Mouse (Mus musculus): Measurements from ENCODE around the gene Exosc6. TPM values are rescaled to one million over a fixed set of nuclear protein-coding genes. Genes with fewer than 3 reads are reported as not detected.
"Not testable (repeated sequence)": the region's sequence is repeated elsewhere in the genome, so short reads cannot be mapped to it uniquely, and the experiment has no call there.

Exosc6 gene
- polyA plus RNA-seq, 1 experiment = not detected

- H3K27me3 ChIP-seq (ENCODE audit: control insufficient read depth, insufficient read depth, low read length) = no peaks in the 10 kb centered on the region
- no peak overlapping the region for H3K27ac ChIP-seq (ENCODE audit: control insufficient read depth, insufficient read depth, low read depth, low read length)
- no peaks in the 10 kb centered on the region for H3K4me1 ChIP-seq (ENCODE audit: control insufficient read depth, insufficient read depth, low read length)
- no peak for TF ChIP-seq POLR2A (IDR thresholded peaks at IDR 0.05; ENCODE audit: control insufficient read depth, low read depth, low read length)
- no peak for TF ChIP-seq CTCF (IDR thresholded peaks at IDR 0.05; ENCODE audit: control insufficient read depth, insufficient read depth, insufficient replicate concordance, low read depth, low read length)
- H3K4me3 ChIP-seq (ENCODE audit: control insufficient read depth, low read depth, low read length) = no peak overlapping the region
- no peaks in the 10 kb centered on the region for H3K36me3 ChIP-seq (ENCODE audit: control insufficient read depth, insufficient read depth, low read length)
Observed at GRCm38 (mm10) chr8:111081580-111082258, 25.6 kb downstream of the Exosc6 start.

GRCm38 (mm10) chr8:111083936-111084335 lies 27.8 kb downstream of the Exosc6 start:
- not testable (repeated sequence) for H3K27me3 ChIP-seq (ENCODE audit: control insufficient read depth, insufficient read depth, low read length); H3K4me3 ChIP-seq (ENCODE audit: control insufficient read depth, low read depth, low read length); H3K27ac ChIP-seq (ENCODE audit: control insufficient read depth, insufficient read depth, low read depth, low read length); H3K4me1 ChIP-seq (ENCODE audit: control insufficient read depth, insufficient read depth, low read length); H3K36me3 ChIP-seq (ENCODE audit: control insufficient read depth, insufficient read depth, low read length)

- no peaks in the 10 kb centered on the region for H3K36me3 ChIP-seq (ENCODE audit: control insufficient read depth, insufficient read depth, low read length)
- TF ChIP-seq POLR2A (IDR thresholded peaks at IDR 0.05; ENCODE audit: control insufficient read depth, low read depth, low read length) (no peak), CTCF (IDR thresholded peaks at IDR 0.05; ENCODE audit: control insufficient read depth, insufficient read depth, insufficient replicate concordance, low read depth, low read length) (peak; percentile 80; the same call in 1 of the 2 replicates)
- no peak overlapping the region for H3K4me3 ChIP-seq (ENCODE audit: control insufficient read depth, low read depth, low read length)
Observed at GRCm38 (mm10) chr8:111090126-111090525, 34.0 kb downstream of the Exosc6 start.

GRCm38 (mm10) chr8:111091706-111092105 lies 35.6 kb downstream of the Exosc6 start:
- Histone ChIP-seq H3K27ac (ENCODE audit: control insufficient read depth, insufficient read depth, low read depth, low read length) (no peak overlapping the region), H3K27me3 (ENCODE audit: control insufficient read depth, insufficient read depth, low read length) (no peaks in the 10 kb centered on the region), H3K36me3 (ENCODE audit: control insufficient read depth, insufficient read depth, low read length) (no peaks in the 10 kb centered on the region), H3K4me1 (ENCODE audit: control insufficient read depth, insufficient read depth, low read length) (peaks cover 5% of the 10 kb centered on the region), H3K4me3 (ENCODE audit: control insufficient read depth, low read depth, low read length) (no peak overlapping the region)
- TF ChIP-seq POLR2A (IDR thresholded peaks at IDR 0.05; ENCODE audit: control insufficient read depth, low read depth, low read length) (no peak), CTCF (IDR thresholded peaks at IDR 0.05; ENCODE audit: control insufficient read depth, insufficient read depth, insufficient replicate concordance, low read depth, low read length) (no peak)

More at GRCm38 (mm10) chr8:111090126-111090525, 34.0 kb downstream of the Exosc6 start:
- H3K27ac ChIP-seq (ENCODE audit: control insufficient read depth, insufficient read depth, low read depth, low read length) = no peak overlapping the region
- peaks cover 2% of the 10 kb centered on the region; the same call in 1 of the 2 replicates for H3K4me1 ChIP-seq (ENCODE audit: control insufficient read depth, insufficient read depth, low read length)
- no peaks in the 10 kb centered on the region for H3K27me3 ChIP-seq (ENCODE audit: control insufficient read depth, insufficient read depth, low read length)

GRCm38 (mm10) chr8:111092326-111092725 lies 36.2 kb downstream of the Exosc6 start, which contains the start of gene Clec18a:
TSS of gene Clec18a (minus strand) at chr8:111092426.
- not testable (repeated sequence) for H3K27ac ChIP-seq (ENCODE audit: control insufficient read depth, insufficient read depth, low read depth, low read length); H3K27me3 ChIP-seq (ENCODE audit: control insufficient read depth, insufficient read depth, low read length); H3K36me3 ChIP-seq (ENCODE audit: control insufficient read depth, insufficient read depth, low read length); H3K4me1 ChIP-seq (ENCODE audit: control insufficient read depth, insufficient read depth, low read length)
- peak within 1 kb of the TSS; percentile 53; the same call in 1 of the 2 replicates for H3K4me3 ChIP-seq (ENCODE audit: control insufficient read depth, low read depth, low read length)

GRCm38 (mm10) chr8:111093865-111094718 lies 38.0 kb downstream of the Exosc6 start, which contains the start of gene Pdpr:
TSS of gene Pdpr (plus strand) at chr8:111094630.
- Histone ChIP-seq H3K4me3 (ENCODE audit: control insufficient read depth, low read depth, low read length) (peak within 1 kb of the TSS; percentile 98), H3K36me3 (ENCODE audit: control insufficient read depth, insufficient read depth, low read length) (no peaks in the 10 kb centered on the region), H3K27ac (ENCODE audit: control insufficient read depth, insufficient read depth, low read depth, low read length) (peak within 1 kb of the TSS; percentile 95), H3K4me1 (ENCODE audit: control insufficient read depth, insufficient read depth, low read length) (peaks cover 5% of the 10 kb centered on the region), H3K27me3 (ENCODE audit: control insufficient read depth, insufficient read depth, low read length) (no peaks in the 10 kb centered on the region)
- TF ChIP-seq CTCF (IDR thresholded peaks at IDR 0.05; ENCODE audit: control insufficient read depth, insufficient read depth, insufficient replicate concordance, low read depth, low read length) (no peak), POLR2A (IDR thresholded peaks at IDR 0.05; ENCODE audit: control insufficient read depth, low read depth, low read length) (peak; percentile 78)

- H3K36me3 ChIP-seq (ENCODE audit: control insufficient read depth, insufficient read depth, low read length); H3K27me3 ChIP-seq (ENCODE audit: control insufficient read depth, insufficient read depth, low read length); H3K4me1 ChIP-seq (ENCODE audit: control insufficient read depth, insufficient read depth, low read length): not testable (repeated sequence)
- Histone ChIP-seq H3K27ac (ENCODE audit: control insufficient read depth, insufficient read depth, low read depth, low read length) (peak overlapping the region; percentile 61), H3K4me3 (ENCODE audit: control insufficient read depth, low read depth, low read length) (peak overlapping the region; percentile 98)
Observed at GRCm38 (mm10) chr8:111094719-111095302, 38.7 kb downstream of the Exosc6 start.

Other genes starting within 250 kb of the Exosc6 start
- gene Cog4, start 209.7 kb upstream of the Exosc6 start, polyA plus RNA-seq (2012; rRNA removed) = 49.6 and 54.6 TPM in 2 replicates
- gene Sf3b3, start 209.6 kb upstream of the Exosc6 start, polyA plus RNA-seq (2012; rRNA removed) = 18.1 and 19.3 TPM in 2 replicates
- 7.5 and 7.8 TPM in 2 replicates for gene Fuk, start 153.9 kb upstream of the Exosc6 start, polyA plus RNA-seq (2012; rRNA removed)
- gene St3gal2, start 136.4 kb upstream of the Exosc6 start, polyA plus RNA-seq (2012; rRNA removed) = 3.4 and 4.7 TPM in 2 replicates
- gene Ddx19a, start 58.5 kb upstream of the Exosc6 start, polyA plus RNA-seq (2012; rRNA removed) = 5.1 and 5.8 TPM in 2 replicates
- 46.7 and 50.8 TPM in 2 replicates for gene Ddx19b, start 24.6 kb upstream of the Exosc6 start, polyA plus RNA-seq (2012; rRNA removed)
- 46.5 and 49.4 TPM in 2 replicates for gene Aars, start 23.2 kb upstream of the Exosc6 start, polyA plus RNA-seq (2012; rRNA removed)
- 0.70 and 0.72 TPM in 2 replicates for gene Clec18a, start 36.1 kb downstream of the Exosc6 start, polyA plus RNA-seq (2012; rRNA removed)
- 12.2 and 13.1 TPM in 2 replicates for gene Pdpr, start 38.3 kb downstream of the Exosc6 start, polyA plus RNA-seq (2012; rRNA removed)
- 11.1 and 13.4 TPM in 2 replicates for gene Glg1, start 202.9 kb downstream of the Exosc6 start, polyA plus RNA-seq (2012; rRNA removed)
- 22.3 and 25.5 TPM in 2 replicates for gene Rfwd3, start 243.9 kb downstream of the Exosc6 start, polyA plus RNA-seq (2012; rRNA removed)

Measured in testis, adult 2 months (tissue).